Mouse (Mus musculus) ZHBTc4 (cell line): ENCODE data around the gene Rad9b.

Source experiments
- DNase-seq: peaks from one replicate; pipeline ENCODE4 v3.0.0-alpha.2; 2011; ENCODE audit warnings: low read depth, low spot score

Rad9b gene

GRCm38 (mm10) chr5:122371591-122372191 lies 17.7 kb upstream of the Rad9b start, which contains the start of gene Gpn3:
TSS of gene Gpn3 (plus strand) at chr5:122371876.
- DNase-seq, result no peak

- DNase-seq, result no peak
Measured at GRCm38 (mm10) chr5:122354492-122355067, 547 bp upstream of the Rad9b start.

- DNase-seq, result peak; percentile 39
Measured at GRCm38 (mm10) chr5:122345777-122346176, 8.3 kb downstream of the Rad9b start.

DNA sequence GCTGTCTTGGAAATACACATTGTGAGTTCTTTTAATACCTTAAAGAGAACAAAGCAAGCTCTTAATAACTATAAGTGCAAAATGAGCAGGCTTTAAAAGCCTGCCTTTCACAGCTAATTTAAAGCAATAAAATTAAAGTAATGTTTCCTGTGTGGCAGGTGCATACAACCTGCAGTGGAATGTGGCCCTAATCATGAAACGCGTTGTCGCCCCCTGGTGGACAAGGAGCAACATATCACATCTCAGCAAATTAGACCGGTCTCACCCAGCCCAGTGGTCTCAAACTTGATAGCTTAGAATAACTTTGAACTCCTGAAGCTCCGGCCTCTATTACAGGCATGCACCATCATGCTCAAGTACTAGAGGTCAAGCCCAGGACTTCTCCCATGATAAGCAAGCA lies 9.8 kb downstream of the Rad9b start:
- peak; percentile 85 for DNase-seq

GRCm38 (mm10) chr5:122343768-122344167 lies 10.3 kb downstream of the Rad9b start:
- DNase-seq, result no peak

DNA sequence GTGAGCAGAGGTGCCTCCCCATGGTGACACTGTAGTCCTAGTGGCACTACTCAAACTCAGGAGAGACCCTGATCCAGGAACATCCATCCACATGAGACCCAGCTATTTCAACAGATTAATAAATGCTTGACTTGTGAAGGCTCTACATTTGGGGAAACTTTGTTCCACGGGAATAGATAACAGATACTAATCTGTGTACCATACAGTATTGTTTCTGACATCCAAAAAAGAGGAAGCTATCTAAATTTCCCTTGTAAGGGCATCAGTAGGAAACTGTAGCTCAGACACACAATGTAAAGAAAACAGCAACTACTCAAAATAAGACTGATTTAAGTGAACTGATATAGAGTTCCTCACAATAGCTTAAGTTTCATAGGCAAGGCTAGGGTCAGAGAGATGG lies 11.2 kb downstream of the Rad9b start:
- DNase-seq, result no peak

DNA sequence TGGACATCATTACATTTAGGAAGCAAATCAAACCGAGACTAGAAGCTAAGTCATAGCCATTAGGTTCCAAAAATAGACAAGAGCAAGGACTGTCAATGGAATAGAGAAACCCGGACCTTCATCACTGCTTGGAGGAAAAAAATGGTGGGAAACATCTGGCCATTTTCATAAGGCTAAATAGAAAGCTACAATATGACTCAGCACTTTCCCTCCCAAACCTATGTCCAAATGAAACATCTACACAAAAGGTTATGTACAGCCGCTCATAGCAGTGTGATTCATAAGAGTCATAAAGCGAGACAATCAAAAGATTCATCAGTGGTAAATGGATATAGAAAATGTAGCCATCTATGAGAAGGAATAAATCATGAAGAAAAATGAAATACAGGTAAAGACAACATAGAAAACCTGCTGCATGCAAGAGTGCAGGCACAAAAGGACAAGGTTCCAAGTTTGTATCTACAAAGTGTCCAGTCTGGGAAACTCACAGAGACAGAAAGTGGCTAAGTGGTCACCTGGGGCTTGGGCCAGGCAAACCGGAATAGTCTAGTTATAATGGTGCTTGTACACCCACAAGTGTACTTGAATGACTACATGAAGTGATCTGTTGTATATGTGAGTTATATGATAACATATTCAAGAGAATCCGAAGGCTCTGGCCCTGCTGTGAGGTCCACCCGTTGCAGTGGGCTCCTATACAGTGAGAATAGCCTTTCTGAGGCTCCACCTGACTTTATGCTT lies 17.3 kb downstream of the Rad9b start:
- no peak for DNase-seq

GRCm38 (mm10) chr5:122334682-122335081 lies 19.4 kb downstream of the Rad9b start:
- no peak for DNase-seq

GRCm38 (mm10) chr5:122330269-122330668 lies 23.8 kb downstream of the Rad9b start:
- no peak for DNase-seq

GRCm38 (mm10) chr5:122327283-122327682 lies 26.8 kb downstream of the Rad9b start:
- no peak for DNase-seq

- no peak for DNase-seq
Measured at GRCm38 (mm10) chr5:122325477-122325876, 28.6 kb downstream of the Rad9b start.

DNA sequence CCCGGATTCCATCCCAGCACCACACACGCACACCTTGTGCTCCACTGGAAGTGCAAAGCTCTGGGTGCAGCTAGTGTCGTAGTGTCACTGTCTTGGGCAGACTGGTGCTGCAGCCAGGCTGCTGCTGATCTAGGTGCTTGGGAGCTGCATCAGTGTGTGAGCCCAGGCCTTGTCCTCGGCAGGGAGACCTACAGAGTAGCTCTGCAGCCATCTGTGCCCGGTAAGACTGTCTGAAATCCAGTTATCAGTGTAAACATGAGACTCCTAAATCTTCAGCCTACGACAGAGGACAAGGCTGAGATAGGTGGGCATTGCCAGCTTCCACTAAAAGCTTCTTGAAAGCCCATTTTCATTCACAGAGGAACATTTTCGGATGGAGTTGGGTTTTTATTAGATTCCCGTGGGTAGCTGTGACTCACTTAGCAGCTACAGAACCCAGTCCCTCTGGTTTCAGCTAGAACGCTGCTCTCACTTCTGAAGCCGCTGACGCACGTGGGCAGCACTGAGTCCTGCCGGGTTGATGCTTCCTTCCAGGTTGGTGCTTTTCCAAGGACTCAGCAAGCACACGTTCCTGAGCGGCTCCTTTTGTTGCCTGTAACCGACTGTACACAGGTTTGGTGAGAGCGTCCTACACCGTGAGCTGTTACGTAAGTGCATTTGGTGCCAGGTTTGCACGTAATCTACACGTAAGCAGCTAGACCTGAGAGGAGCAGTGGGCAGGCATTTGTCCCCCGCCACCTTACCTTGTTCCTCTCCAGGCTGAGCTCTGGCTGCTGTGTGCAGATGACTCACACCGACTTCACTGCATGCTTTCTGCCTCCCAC lies 29.2 kb downstream of the Rad9b start:
- DNase-seq, result peak; percentile 36

DNA sequence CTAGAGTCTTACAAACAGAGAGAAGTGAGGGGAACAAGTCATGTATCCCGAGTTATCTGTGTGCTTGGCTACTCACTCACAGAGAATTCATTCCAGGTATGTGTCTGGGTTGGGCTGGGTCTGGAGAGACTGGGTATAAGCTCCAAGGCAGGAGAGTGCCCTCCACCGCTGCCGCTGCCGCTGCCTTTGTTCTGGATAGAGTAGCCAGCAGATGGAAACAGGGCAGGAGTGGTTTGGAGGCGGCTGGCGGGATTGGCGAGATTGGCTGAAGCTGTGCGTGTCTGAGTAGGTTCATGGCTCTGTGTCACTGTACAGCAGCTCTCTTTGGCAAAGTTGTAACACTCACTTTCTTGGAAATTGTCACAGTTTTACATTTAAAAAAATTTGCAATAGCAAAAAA lies 30.5 kb downstream of the Rad9b start:
- peak; percentile 59 for DNase-seq

GRCm38 (mm10) chr5:122320205-122320781 lies 33.7 kb downstream of the Rad9b start:
- no peak for DNase-seq

GRCm38 (mm10) chr5:122319474-122320204 lies 34.4 kb downstream of the Rad9b start:
- DNase-seq, result peak; percentile 38

- peak; percentile 71 for DNase-seq
Measured at GRCm38 (mm10) chr5:122318976-122319375, 35.1 kb downstream of the Rad9b start.

- peak; percentile 78 for DNase-seq
Measured at GRCm38 (mm10) chr5:122318100-122318499, 35.9 kb downstream of the Rad9b start.

DNA sequence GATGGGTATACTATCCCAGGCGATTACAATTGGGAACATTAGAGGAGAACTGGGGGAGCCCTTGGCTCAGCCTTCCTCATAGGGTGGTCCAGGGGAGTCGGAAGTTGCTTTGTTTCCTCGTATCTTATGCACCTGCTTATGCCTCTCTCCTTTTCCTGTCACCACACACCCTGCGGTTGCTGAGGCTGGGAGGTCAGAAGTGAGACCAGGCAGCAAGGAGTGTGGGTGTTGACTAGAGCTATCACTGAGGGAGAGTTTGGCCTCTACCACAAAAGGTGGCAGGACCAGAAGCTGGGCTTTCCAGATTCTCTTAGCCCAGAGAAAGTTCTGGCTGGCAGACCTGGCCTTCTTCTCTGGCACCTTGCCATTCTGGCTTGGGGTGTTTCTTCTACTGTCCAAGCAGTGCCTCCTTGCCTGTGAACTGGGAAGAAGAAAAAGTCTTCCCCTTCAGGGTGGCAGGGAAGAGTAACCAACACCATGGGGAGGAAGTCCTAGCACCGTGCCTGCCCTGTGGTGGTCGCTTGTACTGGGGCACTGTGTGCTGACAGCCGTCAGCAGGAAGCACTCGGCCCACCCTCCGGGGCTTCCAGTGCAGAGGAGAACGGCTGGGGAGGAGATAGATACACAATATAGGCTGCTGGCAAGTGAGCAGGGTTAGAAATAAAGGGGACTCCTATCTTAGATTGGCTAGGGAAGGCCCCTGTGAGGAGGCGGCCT lies 36.5 kb downstream of the Rad9b start:
- DNase-seq, result no peak

DNA sequence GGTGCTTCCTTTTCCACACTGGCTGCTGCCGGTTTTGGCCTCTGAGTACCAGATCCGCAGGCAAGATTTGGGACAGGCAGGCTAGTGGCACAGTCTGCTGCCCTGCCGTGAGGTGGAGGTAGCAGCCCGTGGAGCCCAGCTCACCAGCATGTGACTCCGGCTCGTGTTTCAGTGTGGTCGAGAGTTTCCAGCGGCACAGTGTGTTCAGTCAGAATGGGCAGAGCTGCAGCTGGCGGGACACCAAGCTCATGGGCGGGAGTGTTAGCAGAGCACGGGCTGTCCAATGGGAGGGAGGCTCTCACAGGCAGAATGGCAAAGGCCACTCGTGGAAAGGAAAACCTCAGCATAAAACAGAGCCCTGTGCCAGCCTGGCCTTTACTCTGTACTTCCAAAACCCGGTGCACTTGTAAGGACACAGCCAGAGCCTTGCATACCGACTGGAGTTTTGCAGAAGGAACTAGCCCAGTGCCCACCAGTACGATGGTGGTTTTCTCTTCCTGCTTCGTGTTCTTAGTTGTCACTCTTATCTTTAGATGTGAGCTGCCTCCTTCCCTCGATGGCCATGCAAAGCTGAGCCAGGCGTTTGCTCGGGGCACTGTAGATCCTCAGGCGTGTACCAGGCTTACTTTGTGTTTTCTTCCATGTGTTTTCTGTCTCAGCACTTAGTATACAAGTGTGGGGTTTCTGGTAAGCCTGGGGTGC lies 38.9 kb downstream of the Rad9b start:
- DNase-seq, result peak; percentile 51
